Mouse (Mus musculus) heart, embryonic 10.5 days (tissue): ENCODE measurements around the gene Taar7a. TPM values are rescaled to one million over a fixed set of nuclear protein-coding genes. Genes with fewer than 3 reads are reported as not detected.

Source experiments
- DNase-seq: peaks from one replicate; pipeline ENCODE4 v3.0.0-alpha.2; 2017; ENCODE audit warnings: low spot score
- H3K27ac ChIP-seq: fragments of 300-500 bp; sonication (generic); 2 replicates; pipeline ENCODE4 v1.5.1; 2016; ENCODE audit warnings: mild to moderate bottlenecking
- H3K27me3 ChIP-seq: fragments of 300-500 bp; sonication (generic); 2 replicates; pipeline ENCODE4 v1.6.1; 2016; ENCODE audit warnings: mild to moderate bottlenecking; ENCODE audit not compliant: poor library complexity, insufficient read depth, severe bottlenecking
- H3K36me3 ChIP-seq: fragments of 300-500 bp; sonication (generic); 2 replicates; pipeline ENCODE4 v1.6.1; 2016; ENCODE audit warnings: mild to moderate bottlenecking, moderate library complexity
- H3K4me1 ChIP-seq: fragments of 300-500 bp; sonication (generic); 2 replicates; pipeline ENCODE4 v1.6.1; 2016; ENCODE audit warnings: mild to moderate bottlenecking
- H3K4me3 ChIP-seq: fragments of 300-500 bp; sonication (generic); 2 replicates; pipeline ENCODE4 v1.5.1; 2016; ENCODE audit warnings: mild to moderate bottlenecking, moderate library complexity
- H3K9me3 ChIP-seq: fragments of 300-500 bp; sonication (generic); 2 replicates; pipeline ENCODE4 v1.6.1; 2016; ENCODE audit warnings: mild to moderate bottlenecking, moderate library complexity
- WGBS: fragments of 180-500 bp; shearing (Covaris S2); methylation state at CpG from one replicate; pipeline ENCODE4 v1.1.7; 2016; 5-methylcytosine and 5-hydroxymethylcytosine counted together
- polyA plus RNA-seq: library from polyadenylated mRNA; unstranded; fragments of >200 nt; fragmentation: Nextera tagmentation; extraction: Ambion mirVana; gene quantifications from 2 replicates; pipeline ENCODE4 v1.2.1, GENCODE M21; 2016

The Taar7a gene
- polyA plus RNA-seq, 1 experiment from 2014 or later = not detected

DNA sequence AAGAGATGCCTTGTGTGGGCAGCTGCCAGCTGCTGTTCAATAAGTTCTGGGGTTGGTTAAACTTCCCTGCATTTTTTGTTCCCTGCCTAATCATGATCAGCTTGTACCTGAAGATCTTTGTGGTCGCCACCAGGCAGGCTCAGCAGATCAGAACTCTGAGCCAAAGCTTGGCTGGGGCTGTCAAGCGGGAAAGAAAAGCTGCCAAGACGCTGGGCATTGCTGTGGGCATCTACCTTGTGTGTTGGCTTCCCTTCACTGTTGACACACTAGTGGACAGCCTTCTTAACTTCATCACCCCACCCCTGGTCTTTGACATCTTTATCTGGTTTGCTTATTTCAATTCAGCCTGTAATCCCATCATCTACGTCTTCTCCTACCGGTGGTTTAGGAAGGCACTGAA is 22.0 kb downstream of the Taar7a start:
- DNase-seq = no peak
- no peaks in the 10 kb centered on the region for H3K27me3 ChIP-seq
- 76% methylated on average over 5 of the region's 5 CpGs for WGBS
- no peaks in the 10 kb centered on the region for H3K36me3 ChIP-seq
- no peaks in the 10 kb centered on the region for H3K4me1 ChIP-seq
- H3K4me3 ChIP-seq = no peak overlapping the region
- H3K9me3 ChIP-seq = no peaks in the 10 kb centered on the region
- no peak overlapping the region for H3K27ac ChIP-seq

DNA sequence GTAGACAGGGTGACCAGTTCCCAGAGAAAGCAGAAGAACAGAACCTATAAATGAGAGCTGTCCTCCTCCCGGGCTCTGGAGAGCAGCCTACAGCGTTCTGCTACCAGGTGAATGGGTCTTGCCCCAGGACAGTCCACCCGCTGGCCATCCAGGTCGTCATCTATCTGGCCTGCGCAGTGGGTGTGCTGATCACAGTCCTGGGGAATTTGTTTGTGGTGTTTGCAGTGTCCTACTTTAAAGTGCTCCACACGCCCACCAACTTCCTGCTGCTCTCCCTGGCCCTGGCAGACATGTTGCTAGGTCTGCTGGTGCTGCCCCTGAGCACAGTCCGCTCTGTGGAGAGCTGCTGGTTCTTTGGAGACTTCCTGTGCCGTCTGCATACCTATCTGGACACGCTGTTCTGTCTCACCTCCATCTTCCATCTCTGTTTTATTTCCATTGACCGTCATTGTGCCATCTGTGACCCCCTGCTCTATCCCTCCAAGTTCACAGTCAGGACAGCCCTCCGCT is 22.6 kb downstream of the Taar7a start, which contains the start of gene Taar5:
Taar5 (plus strand) TSS at position 51 of the 510 bp plus-strand sequence.
- no peaks in the 10 kb centered on the region for H3K27me3 ChIP-seq
- no peaks in the 10 kb centered on the region for H3K9me3 ChIP-seq
- no peak within 1 kb of the TSS for H3K4me3 ChIP-seq
- no peak for DNase-seq
- no peaks in the 10 kb centered on the region for H3K36me3 ChIP-seq
- 84% methylated on average over 11 of the region's 11 CpGs for WGBS
- H3K4me1 ChIP-seq = no peaks in the 10 kb centered on the region
- H3K27ac ChIP-seq = no peak within 1 kb of the TSS

DNA sequence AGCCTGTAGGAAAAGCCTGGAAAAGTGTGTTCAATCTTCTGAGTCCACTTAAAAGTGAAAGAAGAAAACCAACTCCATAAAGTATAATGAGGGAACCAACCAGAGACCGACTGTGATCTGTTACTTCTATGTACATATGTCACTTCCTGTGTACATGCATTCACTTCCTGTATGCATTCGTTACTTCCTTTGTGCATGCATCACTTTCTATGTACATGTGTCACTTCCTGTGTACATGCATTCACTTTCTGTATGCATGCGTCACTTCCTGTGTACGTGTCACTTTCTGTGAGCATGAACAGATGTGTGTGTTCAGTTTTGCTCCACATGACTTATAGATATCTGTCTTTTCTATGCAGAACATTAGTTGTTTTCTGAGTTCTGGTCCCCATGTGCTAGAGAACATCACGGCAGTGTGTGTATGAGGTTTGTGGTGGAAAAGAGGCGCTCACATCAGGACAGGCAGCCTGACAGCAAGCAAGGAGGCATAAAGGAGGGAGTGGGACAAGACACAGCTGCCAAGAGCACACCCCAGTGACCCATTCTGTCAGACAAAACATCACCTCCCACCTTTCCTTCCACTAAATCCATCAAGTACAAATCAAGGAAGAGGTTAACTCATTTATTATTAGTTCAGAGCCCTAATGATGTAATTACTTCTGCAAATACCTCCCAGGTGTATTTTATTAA is 28.2 kb downstream of the Taar7a start:
- DNase-seq = no peak
- no peaks in the 10 kb centered on the region for H3K4me1 ChIP-seq
- 86% methylated on average over 6 of the region's 6 CpGs for WGBS
- H3K4me3 ChIP-seq = no peak overlapping the region
- H3K27ac ChIP-seq = no peak overlapping the region
- no peaks in the 10 kb centered on the region for H3K9me3 ChIP-seq
- no peaks in the 10 kb centered on the region for H3K27me3 ChIP-seq
- H3K36me3 ChIP-seq = no peaks in the 10 kb centered on the region

DNA sequence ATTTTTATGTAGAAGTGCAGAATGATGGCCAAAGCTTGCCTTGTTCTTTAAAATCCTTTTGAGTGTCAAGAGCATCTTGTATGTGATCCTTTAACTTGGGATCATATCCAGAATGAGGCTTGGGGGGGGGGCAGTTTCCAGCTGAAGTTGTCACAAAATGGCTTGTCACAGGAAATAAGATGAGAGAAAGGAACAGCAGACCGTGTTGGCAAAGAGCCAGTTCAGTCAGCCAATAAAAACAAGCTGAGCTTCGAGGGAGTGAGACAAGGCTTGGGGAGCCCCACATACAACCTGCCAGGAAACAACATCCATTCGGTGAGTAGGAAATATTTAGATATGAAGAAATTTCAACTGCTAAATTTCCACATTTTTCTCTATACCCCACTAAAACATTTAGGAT is 29.8 kb downstream of the Taar7a start:
- peak; percentile 74 for DNase-seq
- WGBS = 51% methylated on average over 3 of the region's 3 CpGs
- Histone ChIP-seq H3K36me3 (no peaks in the 10 kb centered on the region), H3K27ac (no peak overlapping the region), H3K27me3 (no peaks in the 10 kb centered on the region), H3K9me3 (no peaks in the 10 kb centered on the region), H3K4me3 (no peak overlapping the region), H3K4me1 (no peaks in the 10 kb centered on the region)

DNA sequence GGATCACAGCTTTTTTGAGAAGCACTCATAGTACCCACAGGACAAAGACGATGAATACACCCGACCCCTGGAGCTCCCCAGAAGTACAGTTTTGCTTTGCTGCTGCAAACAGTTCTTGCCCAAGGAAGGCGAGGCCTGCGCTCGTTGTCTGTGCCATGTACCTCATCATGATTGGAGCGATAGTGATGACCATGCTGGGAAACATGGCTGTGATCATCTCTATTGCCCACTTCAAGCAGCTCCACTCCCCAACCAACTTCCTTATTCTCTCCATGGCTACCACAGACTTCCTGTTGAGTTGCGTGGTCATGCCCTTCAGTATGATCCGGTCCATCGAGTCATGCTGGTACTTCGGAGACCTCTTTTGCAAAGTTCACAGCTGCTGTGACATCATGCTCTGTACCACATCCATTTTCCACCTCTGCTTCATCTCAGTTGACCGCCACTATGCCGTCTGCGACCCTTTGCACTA is 32.8 kb downstream of the Taar7a start, which contains the start of gene Taar4:
Taar4 (plus strand) TSS at position 51 of the 472 bp plus-strand sequence.
- 91% methylated on average over 13 of the region's 13 CpGs for WGBS
- Histone ChIP-seq H3K9me3 (no peaks in the 10 kb centered on the region), H3K4me1 (peaks cover 4% of the 10 kb centered on the region; the same call in 1 of the 2 replicates), H3K27me3 (no peaks in the 10 kb centered on the region), H3K4me3 (no peak within 1 kb of the TSS), H3K27ac (no peak within 1 kb of the TSS), H3K36me3 (no peaks in the 10 kb centered on the region)
- DNase-seq = no peak

DNA sequence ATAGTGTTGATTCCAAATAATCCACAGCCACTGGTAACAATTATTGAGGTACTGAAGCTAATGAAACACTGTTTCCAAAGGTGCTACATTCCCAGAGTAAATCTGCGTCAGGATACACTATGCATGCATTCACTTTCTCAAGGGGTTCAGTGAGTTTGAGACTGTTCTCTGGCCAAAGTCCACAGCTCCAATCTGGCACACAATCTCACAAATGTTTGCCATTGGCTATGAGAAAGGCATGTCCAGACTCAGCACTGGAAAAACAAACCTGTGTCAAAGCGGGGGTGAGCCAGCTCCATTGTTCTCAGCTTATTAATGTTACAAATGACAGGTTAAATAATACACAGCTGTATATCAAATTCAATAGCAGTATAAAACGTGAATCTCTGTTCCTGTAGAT is 34.2 kb downstream of the Taar7a start:
- H3K9me3 ChIP-seq = no peaks in the 10 kb centered on the region
- no peaks in the 10 kb centered on the region for H3K27me3 ChIP-seq
- H3K4me1 ChIP-seq = peaks cover 7% of the 10 kb centered on the region; the same call in 1 of the 2 replicates
- H3K36me3 ChIP-seq = no peaks in the 10 kb centered on the region
- 65% methylated on average over 3 of the region's 3 CpGs for WGBS
- no peak overlapping the region for H3K4me3 ChIP-seq
- no peak for DNase-seq
- H3K27ac ChIP-seq = no peak overlapping the region

DNA sequence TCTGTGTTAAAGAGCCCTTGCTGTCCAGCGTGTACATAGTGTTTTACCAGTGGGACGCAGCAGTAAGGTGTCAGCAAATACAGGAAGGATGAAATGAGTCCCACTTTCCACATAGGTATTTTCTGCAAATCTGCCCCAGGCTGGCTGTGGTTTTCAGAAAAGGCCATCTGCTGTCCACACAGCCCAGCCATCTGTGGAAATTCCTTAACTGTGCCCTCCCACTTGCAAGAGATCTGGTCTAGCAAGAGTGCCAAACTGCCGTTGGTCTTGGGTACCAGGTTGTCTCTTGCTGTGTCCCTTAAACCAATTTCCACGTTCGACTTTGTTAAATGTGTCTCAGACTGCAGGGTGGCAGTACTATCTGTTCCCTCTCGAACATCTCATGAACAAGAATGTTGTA is 41.6 kb downstream of the Taar7a start:
- no peaks in the 10 kb centered on the region for H3K36me3 ChIP-seq
- H3K9me3 ChIP-seq = no peaks in the 10 kb centered on the region
- 0 out of 2 replicates have a peak, but pooled peaks cover 4% of the 10 kb centered on the region for H3K4me1 ChIP-seq
- no peak overlapping the region for H3K27ac ChIP-seq
- whole genome bisulfite sequencing = 79% methylated on average over 6 of the region's 6 CpGs
- no peak for DNase-seq
- no peaks in the 10 kb centered on the region for H3K27me3 ChIP-seq
- H3K4me3 ChIP-seq = no peak overlapping the region

DNA sequence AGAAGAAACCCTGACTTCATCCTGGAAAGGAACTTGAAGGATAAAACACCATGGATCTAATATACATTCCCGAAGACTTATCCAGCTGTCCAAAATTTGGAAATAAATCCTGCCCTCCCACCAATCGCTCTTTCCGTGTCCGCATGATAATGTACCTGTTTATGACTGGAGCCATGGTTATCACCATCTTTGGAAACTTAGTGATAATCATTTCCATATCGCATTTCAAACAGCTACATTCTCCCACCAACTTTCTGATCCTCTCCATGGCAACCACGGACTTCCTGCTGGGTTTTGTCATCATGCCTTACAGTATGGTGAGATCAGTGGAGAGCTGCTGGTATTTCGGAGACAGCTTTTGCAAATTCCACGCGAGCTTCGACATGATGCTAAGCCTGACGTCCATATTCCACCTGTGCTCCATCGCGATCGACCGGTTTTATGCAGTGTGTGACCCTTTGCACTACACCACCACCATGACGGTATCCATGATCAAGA is 43.7 kb downstream of the Taar7a start, which contains the start of gene Taar3:
Taar3 (plus strand) TSS at position 51 of the 498 bp plus-strand sequence.
- no peaks in the 10 kb centered on the region for H3K36me3 ChIP-seq
- 85% methylated on average over 16 of the region's 16 CpGs for WGBS
- no peaks in the 10 kb centered on the region for H3K9me3 ChIP-seq
- H3K27me3 ChIP-seq = no peaks in the 10 kb centered on the region
- H3K27ac ChIP-seq = no peak within 1 kb of the TSS
- no peak for DNase-seq
- H3K4me1 ChIP-seq = 0 out of 2 replicates have a peak, but pooled peaks cover 4% of the 10 kb centered on the region
- H3K4me3 ChIP-seq = no peak within 1 kb of the TSS

DNA sequence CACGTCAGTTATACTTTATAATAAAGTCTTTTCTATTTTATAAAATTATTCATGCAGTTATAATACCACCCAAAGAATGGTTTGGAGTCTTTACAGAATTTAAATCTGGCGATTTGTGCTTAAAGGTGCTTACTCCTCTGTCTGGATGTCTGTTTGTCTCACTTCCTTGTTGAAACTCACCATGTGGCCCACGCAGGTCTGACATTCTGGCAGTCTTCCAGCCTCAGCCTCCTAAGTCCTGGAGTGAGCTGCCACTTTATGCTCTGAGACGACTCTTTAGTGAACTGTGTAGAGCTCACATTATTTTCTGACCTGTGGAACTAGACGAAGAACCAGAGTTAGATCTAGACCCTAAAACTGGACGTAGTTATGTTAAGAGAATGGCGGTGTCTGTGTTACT is 45.3 kb downstream of the Taar7a start:
- Histone ChIP-seq H3K4me1 (no peaks in the 10 kb centered on the region), H3K36me3 (no peaks in the 10 kb centered on the region), H3K4me3 (no peak overlapping the region), H3K27ac (no peak overlapping the region), H3K9me3 (no peaks in the 10 kb centered on the region), H3K27me3 (no peaks in the 10 kb centered on the region)
- DNase-seq = no peak
- 64% methylated on average over 7 of the region's 7 CpGs for WGBS

DNA sequence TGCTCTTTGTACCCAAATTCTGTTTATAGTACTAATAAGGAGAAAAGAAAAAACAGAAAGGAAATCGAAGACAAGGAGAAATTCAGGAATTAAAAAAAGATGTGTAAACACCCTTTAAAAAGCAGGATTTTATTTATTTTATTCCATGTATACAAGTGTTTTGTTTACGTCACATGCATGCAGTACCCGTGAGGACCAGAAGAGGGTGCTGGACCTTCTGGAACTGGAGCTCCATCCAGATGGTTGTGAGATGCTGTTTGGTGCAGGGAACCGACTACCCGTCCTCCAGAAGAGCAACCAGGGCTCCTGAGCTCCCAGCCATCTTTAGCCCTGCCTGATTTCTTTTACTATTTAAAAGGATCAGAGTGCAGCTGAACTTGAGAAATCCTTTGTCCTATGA is 50.8 kb downstream of the Taar7a start:
- no peaks in the 10 kb centered on the region for H3K36me3 ChIP-seq
- no peak overlapping the region for H3K27ac ChIP-seq
- H3K4me3 ChIP-seq = no peak overlapping the region
- H3K9me3 ChIP-seq = no peaks in the 10 kb centered on the region
- no peaks in the 10 kb centered on the region for H3K4me1 ChIP-seq
- DNase-seq = no peak
- 75% methylated on average over 5 of the region's 5 CpGs for WGBS
- H3K27me3 ChIP-seq = no peaks in the 10 kb centered on the region

Other genes with a start within 250 kb of the Taar7a start
- 94.5 and 118 TPM in 2 replicates for gene Rps12, start 206.2 kb downstream of the Taar7a start, polyA plus RNA-seq
- gene Slc18b1, start 196.5 kb downstream of the Taar7a start, polyA plus RNA-seq = 5.6 and 7.1 TPM in 2 replicates
- gene Vnn3, start 142.0 kb downstream of the Taar7a start, polyA plus RNA-seq = not detected in 2 replicates
- 12.3 and 12.4 TPM in 2 replicates for gene Vnn1, start 98.8 kb downstream of the Taar7a start, polyA plus RNA-seq
- not detected in 2 replicates for gene Taar1, start 73.1 kb downstream of the Taar7a start, polyA plus RNA-seq
- gene Taar2, start 54.9 kb downstream of the Taar7a start, polyA plus RNA-seq = 0.14 TPM in 1 of 2 replicates, not detected in the other
- not detected in 2 replicates for gene Taar3, start 43.9 kb downstream of the Taar7a start, polyA plus RNA-seq
- gene Taar4, start 33.0 kb downstream of the Taar7a start, polyA plus RNA-seq = not detected in 2 replicates
- not detected in 2 replicates for gene Taar5, start 22.8 kb downstream of the Taar7a start, polyA plus RNA-seq
- not detected in 2 replicates for gene Taar6, start 7.8 kb downstream of the Taar7a start, polyA plus RNA-seq
- gene Taar7b, start 6.5 kb upstream of the Taar7a start, polyA plus RNA-seq = not detected in 2 replicates
- gene Taar7d, start 33.7 kb upstream of the Taar7a start, polyA plus RNA-seq = not detected in 2 replicates
- not detected in 2 replicates for gene Taar7e, start 44.1 kb upstream of the Taar7a start, polyA plus RNA-seq
- gene Taar7f, start 56.0 kb upstream of the Taar7a start, polyA plus RNA-seq = not detected in 2 replicates
- not detected in 2 replicates for gene Taar8a, start 83.0 kb upstream of the Taar7a start, polyA plus RNA-seq
- not detected in 2 replicates for gene Taar8b, start 98.8 kb upstream of the Taar7a start, polyA plus RNA-seq
- gene Taar8c, start 108.4 kb upstream of the Taar7a start, polyA plus RNA-seq = not detected in 2 replicates
- gene Taar9, start 116.1 kb upstream of the Taar7a start, polyA plus RNA-seq = not detected in 2 replicates
- gene Stx7, start 155.8 kb upstream of the Taar7a start, polyA plus RNA-seq = 78.7 and 81.8 TPM in 2 replicates
- 1.6 and 6.2 TPM in 2 replicates for gene Moxd1, start 230.0 kb upstream of the Taar7a start, polyA plus RNA-seq